ENCODE assay signal across 12 mouse cellular contexts in the genomic region with DNA sequence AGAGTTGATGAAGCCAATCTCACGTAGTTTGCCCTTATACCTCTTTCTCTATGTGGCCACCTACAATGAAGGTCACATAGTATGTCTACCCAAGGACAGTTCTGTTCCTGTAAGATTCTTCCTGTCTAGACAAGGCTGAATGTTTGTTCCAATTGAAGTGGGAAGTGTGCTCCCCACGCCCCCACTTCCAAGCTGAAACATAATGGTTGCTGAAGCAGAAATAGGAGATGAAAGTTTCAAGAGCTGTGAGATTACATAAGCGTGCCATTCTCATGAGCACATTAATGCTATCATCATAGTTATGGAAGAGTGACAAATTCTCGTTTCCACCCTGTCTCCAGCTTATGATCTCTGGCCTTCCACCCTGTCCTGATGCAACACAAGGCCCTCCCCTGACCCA.
"Had no signal": no experiment of that assay in that cellular context is flagged by ENCODE, and none has a peak within 500 bp of the region (broad histone marks: within the 10 kb centered on the region; RNA-seq: fewer than 3 reads in every experiment).

No protein-coding gene starts in this region.

- ATAC-seq: liver, postnatal 0 days; lung, postnatal 0 days; midbrain, embryonic 13.5 days; midbrain, embryonic 15.5 days had no signal

- DNase-seq: liver, embryonic 13.5 days; liver, postnatal 0 days; lung, adult 2 months; lung, postnatal 14 days; lung, postnatal 36 days; right cerebral cortex, postnatal 25 days; thymus, adult 18-20 months; thymus, postnatal 14 days; thymus, postnatal 36 days had no signal
